Mouse (Mus musculus): Measurements from ENCODE around the gene Fgl2.
A peak's percentile ranks its signal among the peaks of the same experiment; 100 is the strongest.
"Not testable (repeated sequence)": the region's sequence is repeated elsewhere in the genome, so short reads cannot be mapped to it uniquely, and the experiment has no call there.

Gene Fgl2

DNA sequence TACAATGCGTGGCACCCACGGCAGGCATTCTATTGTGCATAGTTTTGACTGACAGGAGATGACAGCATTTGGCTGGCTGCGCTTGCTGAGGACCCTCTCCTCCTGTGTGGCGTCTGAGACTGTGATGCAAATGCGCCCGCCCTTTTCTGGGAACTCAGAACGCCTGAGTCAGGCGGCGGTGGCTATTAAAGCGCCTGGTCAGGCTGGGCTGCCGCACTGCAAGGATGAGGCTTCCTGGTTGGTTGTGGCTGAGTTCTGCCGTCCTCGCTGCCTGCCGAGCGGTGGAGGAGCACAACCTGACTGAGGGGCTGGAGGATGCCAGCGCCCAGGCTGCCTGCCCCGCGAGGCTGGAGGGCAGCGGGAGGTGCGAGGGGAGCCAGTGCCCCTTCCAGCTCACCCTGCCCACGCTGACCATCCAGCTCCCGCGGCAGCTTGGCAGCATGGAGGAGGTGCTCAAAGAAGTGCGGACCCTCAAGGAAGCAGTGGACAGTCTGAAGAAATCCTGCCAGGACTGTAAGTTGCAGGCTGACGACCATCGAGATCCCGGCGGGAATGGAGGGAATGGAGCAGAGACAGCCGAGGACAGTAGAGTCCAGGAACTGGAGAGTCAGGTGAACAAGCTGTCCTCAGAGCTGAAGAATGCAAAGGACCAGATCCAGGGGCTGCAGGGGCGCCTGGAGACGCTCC, at the start of gene Fgl2:
Gene Fgl2 (plus strand): TSS at position 150 of the 687 bp plus-strand sequence.
- DNase-seq (ENCODE audit: low spot score), result peak; percentile 55

DNA sequence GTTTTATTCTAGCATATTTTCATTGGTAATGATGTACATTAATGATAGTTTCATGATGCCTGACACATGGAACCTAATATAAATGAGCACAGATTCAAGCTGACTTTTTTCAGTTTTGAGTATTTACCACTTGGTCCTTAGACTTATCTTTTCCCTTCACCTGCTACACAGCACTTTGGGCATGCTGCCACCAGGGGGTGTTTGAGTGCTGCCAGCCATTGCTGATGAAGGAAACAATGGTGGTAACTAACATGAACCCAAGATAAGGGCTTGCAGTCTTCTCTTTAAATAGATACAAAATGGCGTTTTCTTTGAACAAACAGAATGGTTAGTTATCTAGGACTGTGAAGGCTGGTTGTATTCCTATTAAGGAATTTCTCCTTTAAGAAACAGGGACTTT, 45.9 kb upstream of the Fgl2 start:
- DNase-seq (ENCODE audit: low spot score), result peak; percentile 76

DNA sequence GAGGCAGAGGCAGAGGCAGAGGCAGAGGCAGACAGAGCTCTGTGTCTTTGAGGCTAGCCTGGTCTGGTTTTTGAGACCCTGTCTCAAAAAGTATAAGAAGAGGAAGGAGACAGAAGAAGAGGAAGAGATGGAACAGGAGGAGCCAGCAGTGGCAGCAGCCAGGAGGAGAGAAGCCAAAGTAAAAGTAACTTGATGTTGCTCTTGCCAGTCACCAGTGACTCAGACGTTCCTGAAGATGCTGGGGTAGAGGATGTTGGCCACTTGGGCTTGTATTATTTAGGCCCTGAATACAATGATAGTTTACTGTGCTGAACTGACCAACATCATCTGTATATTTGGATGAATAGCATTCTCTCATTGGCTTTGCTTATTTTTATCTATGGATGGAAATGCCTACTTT, 43.9 kb upstream of the Fgl2 start:
- DNase-seq (ENCODE audit: low spot score), result no peak

DNA sequence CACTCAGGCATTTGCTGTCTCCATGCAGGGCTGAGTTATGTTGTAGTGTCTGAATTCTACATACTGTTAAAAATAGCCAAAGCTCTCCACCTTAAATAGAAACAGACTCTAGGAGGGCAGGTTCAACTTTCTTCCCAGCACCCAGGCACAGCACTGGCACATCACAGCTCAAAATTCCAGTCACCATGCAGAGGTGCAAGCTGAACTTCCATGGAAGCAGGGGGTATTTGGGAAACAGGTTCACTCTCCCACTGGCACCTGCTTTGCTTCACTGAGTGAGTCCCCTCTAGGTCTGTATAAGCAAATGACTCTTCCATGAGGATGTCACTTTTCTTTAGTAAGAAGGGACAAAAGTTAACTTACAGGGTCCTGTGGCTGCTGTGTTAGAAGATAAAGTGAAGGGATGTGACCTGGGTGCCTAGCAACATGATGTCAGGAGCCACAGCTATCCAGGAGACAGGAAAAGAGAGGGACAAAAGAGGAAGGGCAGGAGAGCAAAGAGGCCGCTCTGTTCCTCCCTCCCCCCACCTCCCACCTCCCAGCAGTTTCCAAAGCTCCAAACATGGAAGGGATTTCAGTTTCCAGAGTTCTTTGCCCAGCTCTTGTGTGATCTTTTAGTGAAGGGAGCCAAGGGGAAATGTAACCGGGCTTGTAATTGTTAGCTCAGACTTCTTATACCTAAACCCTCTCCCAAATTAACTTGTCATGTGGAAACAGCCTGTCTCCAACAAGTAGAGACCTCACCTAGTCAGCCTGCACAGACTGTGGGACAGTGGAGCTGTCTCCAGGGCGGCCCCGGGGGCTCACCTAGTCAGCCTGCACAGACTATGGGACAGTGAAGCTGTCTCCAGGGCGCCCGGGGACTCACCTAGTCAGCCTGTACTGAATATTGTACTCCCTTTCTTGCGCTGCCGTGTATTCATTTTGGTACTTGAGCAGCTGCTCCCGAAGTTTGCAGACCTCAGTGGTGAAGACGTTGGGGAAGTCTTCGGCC, 42.5 kb upstream of the Fgl2 start:
- DNase-seq (ENCODE audit: low spot score), result no peak

DNA sequence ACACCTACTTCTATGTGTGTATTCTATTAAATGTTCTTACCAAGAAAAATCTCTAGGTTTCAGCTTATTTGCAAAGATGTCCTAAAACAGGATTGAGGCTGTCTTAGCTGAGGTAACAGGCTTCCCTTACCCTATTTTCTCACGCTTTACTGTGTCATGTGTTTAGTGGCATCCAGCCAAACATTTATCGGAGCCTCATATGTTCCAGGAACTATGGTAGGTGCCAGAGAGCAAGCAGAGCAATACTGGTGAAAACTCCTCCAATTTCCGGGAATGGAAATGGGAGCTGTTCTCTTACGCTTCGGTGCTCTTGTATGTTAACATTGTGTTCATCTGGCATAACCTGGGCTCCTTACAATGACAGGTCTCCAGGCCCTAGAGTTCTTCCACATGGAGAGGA, 40.8 kb upstream of the Fgl2 start:
- peak; percentile 39 for DNase-seq (ENCODE audit: low spot score)

DNA sequence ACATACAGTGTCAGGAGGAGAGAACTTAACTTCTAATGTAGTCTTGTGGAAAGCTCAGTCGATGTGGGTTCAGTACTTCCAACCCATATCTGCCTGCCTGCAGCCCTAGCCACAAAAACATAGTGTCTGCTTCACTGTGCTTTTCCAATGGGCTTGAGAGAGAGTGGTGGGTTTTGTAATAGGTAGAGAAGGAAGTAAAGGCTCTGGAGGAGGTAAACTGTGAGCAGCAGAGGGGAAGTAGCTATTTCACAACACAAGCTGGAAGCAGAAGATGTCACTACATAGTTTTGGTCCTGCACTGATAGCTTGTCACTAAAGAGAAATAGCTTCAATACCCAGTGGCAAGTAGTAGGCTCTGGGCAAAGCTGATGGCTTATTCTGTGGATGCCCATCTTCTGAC, 40.3 kb upstream of the Fgl2 start:
- DNase-seq (ENCODE audit: low spot score), result peak; percentile 22

DNA sequence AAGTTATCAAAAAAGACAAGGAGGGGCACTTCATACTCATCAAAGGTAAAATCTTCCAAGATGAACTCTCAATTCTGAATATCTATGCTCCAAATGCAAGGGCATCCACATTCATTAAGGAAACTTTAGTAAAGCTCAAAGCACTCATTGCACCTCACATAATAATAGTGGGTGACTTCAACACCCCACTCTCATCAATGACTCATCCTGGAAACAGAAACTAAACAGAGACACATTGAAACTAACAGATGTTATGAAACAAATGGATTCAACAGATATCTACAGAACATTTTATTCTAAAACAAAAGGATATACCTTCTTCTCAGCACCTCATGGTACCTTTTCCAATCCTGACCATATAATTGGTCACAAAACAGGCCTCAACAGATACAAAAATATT, 30.2 kb upstream of the Fgl2 start:
- not testable (repeated sequence) for DNase-seq (ENCODE audit: low spot score)

DNA sequence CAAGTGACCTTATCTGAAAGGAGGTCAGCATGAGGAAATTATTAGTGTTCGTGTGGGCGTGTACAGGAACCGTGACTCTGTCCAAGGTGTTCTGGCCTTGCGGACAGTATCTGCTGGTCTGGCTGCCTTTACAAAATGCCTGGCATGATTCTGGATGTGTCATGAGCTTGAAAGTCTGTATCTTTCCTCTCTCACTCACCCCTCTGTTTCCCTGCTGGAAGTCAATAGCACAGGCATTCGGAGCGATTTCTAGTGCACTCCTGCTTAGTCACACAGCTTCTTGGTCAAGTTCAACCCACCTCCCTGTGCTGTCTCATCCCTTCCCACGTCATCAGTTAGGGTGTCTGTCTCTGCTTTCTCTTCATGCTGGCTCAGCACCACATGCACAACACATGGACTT, 24.1 kb upstream of the Fgl2 start:
- DNase-seq (ENCODE audit: low spot score), result no peak

DNA sequence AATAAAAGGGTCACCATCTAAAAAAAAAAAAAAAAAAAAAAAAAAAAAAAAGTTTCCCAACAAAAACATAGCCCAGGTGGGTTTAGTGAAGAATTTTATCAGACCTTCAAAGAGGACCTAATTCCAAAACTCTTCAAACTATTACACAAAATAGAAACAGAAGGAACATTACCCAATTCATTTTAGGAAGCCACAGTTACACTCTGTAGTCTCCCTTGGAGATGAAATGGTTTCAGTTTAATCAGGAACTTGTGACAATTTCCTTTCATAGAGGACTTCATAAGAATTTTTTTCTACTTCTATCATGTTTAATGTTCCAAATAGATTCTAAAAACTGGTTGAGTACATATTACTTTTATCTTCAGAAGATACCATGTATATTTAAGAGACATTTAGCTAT, 20.8 kb upstream of the Fgl2 start:
- DNase-seq (ENCODE audit: low spot score), result no peak

DNA sequence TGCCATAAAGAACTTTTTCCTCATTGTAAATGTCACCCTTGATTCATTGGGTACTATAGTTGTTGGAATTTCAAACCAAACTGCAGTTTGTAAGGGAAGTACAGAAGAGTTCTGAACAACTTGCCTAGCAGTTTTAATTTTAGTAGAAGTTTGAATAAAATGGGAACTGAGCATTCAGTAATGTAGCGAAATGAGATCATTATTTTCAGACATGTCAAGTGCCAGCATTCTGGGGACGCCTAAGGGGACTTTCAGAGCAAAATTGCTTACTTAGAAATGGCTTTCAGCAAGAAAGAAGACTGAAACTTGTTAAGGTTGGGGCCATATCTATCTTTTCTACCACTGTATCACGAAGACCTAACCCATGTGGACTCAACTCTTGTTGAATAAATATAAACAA, 13.8 kb upstream of the Fgl2 start:
- no peak for DNase-seq (ENCODE audit: low spot score)

DNA sequence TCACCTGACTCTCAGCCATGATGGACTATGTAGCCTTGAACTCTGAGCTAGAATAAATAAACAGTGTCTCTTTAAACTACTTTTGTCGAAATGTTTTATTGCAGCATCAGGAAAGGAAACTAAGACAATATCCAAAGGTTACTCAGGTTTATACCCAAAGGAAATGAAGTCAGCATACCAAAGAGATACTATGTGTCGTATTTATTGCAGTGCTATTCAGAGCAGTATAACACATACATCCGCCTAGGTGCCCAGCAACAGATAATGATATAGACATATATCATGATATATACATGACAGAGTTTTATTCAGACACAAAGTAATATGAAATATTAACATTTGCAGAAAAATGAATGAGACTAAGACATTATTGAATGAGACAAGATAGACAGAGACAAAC, 9.1 kb upstream of the Fgl2 start:
- DNase-seq (ENCODE audit: low spot score), result no peak

DNA sequence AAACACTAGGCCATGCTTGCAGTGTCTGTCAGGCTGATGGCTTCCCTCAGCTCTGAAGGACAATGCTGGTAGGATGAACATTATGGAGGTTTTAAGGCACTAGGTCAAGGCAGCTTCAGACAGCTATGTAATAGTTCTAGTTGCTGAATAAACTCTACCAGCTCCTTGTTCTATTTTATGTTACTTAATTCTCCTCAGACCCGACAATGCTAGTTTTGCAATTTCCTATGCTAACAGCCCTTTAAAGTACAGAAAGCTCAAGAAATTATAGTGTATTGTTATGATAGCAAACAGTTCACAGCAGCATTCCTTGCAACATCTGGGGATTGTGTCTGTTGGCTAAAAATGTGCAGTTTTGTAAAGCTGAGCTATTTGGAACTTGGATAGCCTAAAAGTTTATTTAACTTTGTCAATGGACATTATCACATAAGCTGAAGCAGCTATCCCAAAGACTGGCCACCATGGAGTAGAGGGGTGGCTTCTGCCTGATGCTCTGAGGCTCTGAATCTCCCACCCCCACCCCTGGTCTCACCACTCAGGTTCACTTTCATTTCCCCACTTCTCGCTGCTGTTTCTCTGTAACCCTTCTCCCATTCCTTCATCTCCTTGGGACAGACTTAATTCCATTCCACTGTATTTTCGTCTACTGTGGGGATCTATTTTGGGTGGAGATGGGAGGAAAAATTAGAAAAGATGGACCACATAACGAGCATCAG, 5.9 kb upstream of the Fgl2 start:
- DNase-seq (ENCODE audit: low spot score), result no peak

DNA sequence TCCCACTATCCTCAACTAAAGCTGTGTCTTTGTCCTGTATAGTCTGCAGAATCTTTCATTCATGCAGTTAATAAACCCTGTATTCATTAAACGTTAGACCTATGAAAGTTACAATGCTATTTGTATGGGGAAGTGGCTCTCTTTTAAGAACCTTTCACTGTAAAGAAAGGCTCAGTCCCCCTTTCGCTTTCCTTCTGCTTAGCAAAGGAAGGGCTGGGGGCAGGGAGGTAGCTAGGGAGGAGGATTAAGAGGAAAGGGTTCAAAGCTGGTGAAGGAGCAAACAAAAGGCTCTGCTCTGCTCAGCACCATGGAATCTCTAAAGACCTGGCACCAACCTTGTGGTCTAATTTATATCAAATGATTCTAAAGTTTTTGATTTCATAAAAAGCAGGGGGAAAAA, 4.9 kb upstream of the Fgl2 start:
- no peak for DNase-seq (ENCODE audit: low spot score)

DNA sequence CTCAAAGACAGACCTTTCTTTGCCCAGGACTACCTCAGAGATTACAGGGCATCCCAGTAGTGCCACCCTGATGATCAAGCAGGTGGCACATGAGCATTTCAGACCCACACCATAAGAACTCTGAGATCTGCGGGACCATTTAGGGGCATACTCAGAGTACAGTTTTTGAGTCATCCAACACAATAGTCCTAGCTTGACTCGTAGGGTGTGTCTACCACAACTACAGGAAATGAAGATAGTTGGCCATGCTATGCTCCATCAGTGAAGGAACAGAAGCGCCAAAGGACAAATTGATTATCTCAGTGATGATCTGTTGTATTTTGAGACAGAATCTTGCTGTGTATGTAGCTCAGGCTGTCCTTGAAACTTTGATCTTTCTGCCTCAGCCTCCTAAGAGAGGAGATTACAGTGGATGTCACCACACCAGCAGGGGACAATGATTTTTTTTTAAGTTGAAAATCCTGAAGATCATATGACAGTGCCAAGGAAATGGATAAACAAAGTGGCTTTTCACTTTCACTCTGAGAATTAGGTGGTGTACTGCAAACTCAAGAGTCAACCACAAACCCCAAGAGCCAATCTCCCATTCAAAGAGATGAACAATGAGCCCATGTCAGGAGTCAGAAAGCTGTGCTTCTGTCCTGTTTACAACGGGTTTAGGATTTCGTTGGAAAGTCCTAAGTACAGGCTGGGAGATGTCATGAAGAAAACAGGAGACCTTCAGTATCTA, 2.1 kb upstream of the Fgl2 start:
- no peak for DNase-seq (ENCODE audit: low spot score)

DNA sequence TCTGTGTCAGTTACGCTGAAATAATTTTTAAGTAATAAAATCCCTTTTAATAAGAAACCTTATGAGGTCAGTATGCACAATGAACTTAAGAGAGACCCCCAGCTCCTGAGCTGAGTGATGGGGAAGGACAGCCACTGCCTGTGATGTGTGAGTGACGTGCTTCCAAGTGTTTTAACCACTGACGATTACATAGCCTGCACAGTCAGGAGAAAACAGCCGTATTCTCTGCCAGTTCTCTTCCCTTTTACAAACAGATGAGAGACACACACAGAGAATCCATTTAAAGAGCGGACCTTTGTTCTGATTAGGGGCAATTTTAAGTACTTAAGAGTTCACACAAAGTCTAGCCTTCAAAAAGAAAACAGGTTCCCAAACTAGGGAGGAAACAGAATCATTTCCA, 522 bp upstream of the Fgl2 start:
- no peak for DNase-seq (ENCODE audit: low spot score)

DNA sequence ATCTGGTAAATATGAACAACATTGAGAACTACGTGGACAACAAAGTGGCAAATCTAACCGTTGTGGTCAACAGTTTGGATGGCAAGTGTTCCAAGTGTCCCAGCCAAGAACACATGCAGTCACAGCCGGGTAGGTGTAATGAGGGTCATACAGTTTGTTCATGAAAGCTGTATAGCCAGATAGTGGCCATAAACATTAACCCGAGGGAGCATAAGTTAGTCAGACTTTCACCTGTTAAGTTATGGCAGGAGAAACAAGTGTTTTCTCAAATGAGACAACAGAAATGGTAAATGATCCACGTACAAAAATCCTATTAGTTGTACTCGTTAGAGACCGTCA, 707 bp downstream of the Fgl2 start:
- no peak for DNase-seq (ENCODE audit: low spot score)

DNA sequence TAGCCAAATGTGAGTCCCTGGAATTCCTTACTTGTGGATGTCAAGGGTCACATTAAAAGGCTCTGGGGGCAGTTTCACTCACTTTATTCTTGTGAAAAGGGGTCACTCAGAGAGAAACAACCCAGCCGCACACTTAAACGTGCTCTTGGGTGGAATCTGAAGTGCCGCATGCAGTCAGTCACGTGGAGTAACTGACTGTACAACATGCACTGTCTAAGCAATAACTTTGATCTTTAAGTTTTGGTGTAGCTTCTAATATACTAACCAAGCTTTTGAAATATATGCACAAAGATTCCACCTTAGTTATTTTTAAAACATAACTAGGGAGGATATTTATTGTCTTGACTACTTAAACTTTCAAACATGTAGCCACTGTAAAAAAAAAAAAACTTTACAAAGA, 4.5 kb downstream of the Fgl2 start:
- no peak for DNase-seq (ENCODE audit: low spot score)

DNA sequence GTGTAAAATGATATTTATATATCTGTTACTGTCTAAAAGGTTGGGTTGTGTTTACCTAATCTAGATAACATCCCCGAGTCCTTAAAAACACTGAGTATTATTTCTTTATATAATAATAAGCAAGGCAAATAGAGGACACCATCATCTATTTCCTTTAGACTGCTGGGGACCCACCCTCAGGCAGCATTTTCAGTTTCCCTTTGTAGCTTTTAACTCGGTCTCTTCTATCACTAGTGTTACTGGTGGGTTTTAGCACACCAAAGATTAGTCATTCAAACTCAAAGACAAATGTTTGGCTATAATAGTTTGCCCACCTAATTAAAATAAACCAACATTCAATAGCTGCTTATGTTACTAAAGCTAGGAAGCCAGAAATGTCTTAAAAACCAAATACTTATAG, 6.0 kb downstream of the Fgl2 start:
- no peak for DNase-seq (ENCODE audit: low spot score)

DNA sequence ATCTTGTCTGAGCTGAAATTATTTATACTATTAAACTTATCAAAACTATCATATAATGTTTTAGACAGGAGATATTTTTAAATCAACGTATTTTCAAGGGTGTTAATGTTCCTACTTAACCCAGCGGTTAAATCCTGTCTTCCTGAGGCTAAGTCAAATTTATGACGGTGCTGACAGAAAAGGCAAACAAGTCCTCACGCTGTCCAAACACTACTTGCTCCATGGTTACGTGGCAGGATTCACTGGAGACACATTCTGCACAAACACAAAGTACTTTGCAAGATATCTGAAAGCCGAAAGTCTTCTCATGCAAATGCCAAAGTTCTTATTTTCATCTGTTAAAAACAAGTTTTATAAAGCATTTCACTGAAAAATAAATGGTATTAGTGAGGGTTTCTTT, 9.5 kb downstream of the Fgl2 start:
- DNase-seq (ENCODE audit: low spot score), result no peak

DNA sequence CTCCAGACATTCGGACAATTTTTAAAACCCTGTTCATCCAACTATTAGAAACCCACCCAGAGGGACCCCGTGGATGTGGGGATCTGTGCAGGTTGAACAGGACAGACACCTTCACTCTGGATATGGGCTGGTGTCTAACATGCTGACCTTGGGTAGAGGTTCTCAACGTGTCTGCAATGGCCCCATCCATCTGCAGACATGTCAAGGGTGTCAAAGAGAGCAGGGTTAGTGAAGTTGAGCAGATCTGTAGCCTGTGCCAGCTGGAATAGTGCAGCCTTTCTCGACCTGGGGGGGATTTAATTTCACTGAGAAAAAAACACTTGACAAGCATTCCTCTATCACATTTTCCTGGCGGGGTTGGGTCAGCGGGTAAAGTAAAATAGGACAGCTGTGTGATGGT, 10.2 kb downstream of the Fgl2 start:
- DNase-seq (ENCODE audit: low spot score), result no peak

DNA sequence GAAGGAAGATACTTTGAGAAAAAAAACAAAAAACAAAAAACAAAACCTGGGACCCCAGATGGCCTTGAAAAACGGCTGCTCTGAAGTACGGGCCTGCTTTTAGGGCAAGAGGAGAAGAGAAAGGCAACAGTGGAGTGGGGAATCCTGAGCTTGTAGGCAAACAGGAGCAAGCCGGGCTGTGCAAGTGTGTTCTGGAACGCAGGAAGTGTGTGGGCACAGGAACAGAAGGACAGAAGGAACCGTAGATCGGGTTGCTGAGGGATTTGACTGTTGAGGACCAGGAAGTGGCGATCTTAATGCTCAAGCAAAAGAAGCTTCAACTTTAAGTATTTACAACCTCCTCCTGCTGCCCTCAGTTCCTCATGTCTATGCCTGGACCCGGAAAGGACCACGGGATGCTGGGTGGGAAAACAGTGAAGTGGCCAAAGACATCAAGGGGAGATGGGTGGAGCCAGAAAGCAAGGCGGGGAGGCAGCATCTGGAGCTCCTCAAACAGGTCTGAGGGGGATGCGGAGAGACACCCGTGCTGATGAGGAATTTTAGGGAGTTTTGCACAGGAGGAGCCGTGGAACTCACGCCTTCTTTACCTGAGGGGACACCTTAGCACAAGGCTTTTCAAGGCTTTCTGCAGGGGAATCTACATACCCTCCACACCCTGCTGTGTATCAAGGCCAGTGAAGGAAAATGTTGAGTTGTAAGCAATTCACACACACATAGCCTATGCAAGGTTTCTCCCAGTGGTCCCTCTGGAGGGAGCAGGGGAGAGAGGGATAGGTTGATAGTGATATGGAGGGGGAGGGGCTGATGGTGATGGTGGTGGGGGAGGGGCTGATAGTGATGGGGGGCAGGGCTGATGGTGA, 11.2 kb downstream of the Fgl2 start:
- no peak for DNase-seq (ENCODE audit: low spot score)

Data from lung, postnatal 25 days (tissue).